Mouse (Mus musculus): ENCODE measurements at regions not wholly inside any gene's neighbourhood (a gene's known extent, or its start where the extent isn't known, plus 50 kb on each side); places are given as distances from the start of the nearest gene placed in this dataset.

- no peak overlapping the region for H3K27ac ChIP-seq
- H3K4me3 ChIP-seq (replicated peaks) = no peak overlapping the region
- H3K4me1 ChIP-seq = no peaks in the 10 kb centered on the region
- H3K4me2 ChIP-seq = no peak overlapping the region
- ATAC-seq (replicated peaks; ENCODE audit: low FRiP score) = no peak
- H3K9ac ChIP-seq = no peak overlapping the region
- H3K9me3 ChIP-seq (replicated peaks) = no peaks in the 10 kb centered on the region
- no peaks in the 10 kb centered on the region for H3K27me3 ChIP-seq
- 89% methylated on average over 2 of the region's 2 CpGs for WGBS
- no peaks in the 10 kb centered on the region for H3K36me3 ChIP-seq
Observed at GRCm38 (mm10) chr12:93122216-93122615, 1273.3 kb upstream of the Sel1l start.

- Histone ChIP-seq H3K27ac (no peak overlapping the region), H3K9me3 (replicated peaks) (no peaks in the 10 kb centered on the region), H3K4me2 (no peak overlapping the region), H3K36me3 (no peaks in the 10 kb centered on the region), H3K4me3 (replicated peaks) (no peak overlapping the region), H3K27me3 (no peaks in the 10 kb centered on the region), H3K4me1 (peaks cover 7% of the 10 kb centered on the region; the same call in 1 of the 2 replicates), H3K9ac (no peak overlapping the region)
- peak; percentile 88 for ATAC-seq (replicated peaks; ENCODE audit: low FRiP score)
- 32% methylated on average over 5 of the region's 5 CpGs for WGBS
Observed at GRCm38 (mm10) chr12:93088031-93088790, 1239.3 kb upstream of the Sel1l start.

- Histone ChIP-seq H3K27me3 (no peaks in the 10 kb centered on the region), H3K9ac (no peak overlapping the region), H3K9me3 (replicated peaks) (no peaks in the 10 kb centered on the region), H3K4me2 (no peak overlapping the region), H3K36me3 (no peaks in the 10 kb centered on the region), H3K27ac (no peak overlapping the region), H3K4me1 (no peaks in the 10 kb centered on the region), H3K4me3 (replicated peaks) (no peak overlapping the region)
- peak; percentile 93 for ATAC-seq (replicated peaks; ENCODE audit: low FRiP score)
- 29% methylated on average over 1 of the region's 1 CpGs for WGBS
Observed at GRCm38 (mm10) chr12:93063864-93064263, 1214.9 kb upstream of the Sel1l start.

GRCm38 (mm10) chr12:93019633-93020032 is 1170.7 kb upstream of the Sel1l start:
- no peak overlapping the region for H3K4me2 ChIP-seq
- H3K4me3 ChIP-seq (replicated peaks) = no peak overlapping the region
- ATAC-seq (replicated peaks; ENCODE audit: low FRiP score) = no peak

GRCm38 (mm10) chr12:93011583-93011982 is 1162.6 kb upstream of the Sel1l start:
- H3K36me3 ChIP-seq = no peaks in the 10 kb centered on the region
- no peak for ATAC-seq (replicated peaks; ENCODE audit: low FRiP score)
- no peaks in the 10 kb centered on the region for H3K9me3 ChIP-seq (replicated peaks)
- no peak overlapping the region for H3K9ac ChIP-seq
- no peak overlapping the region for H3K4me2 ChIP-seq
- H3K27me3 ChIP-seq = no peaks in the 10 kb centered on the region
- H3K4me1 ChIP-seq = no peaks in the 10 kb centered on the region
- no peak overlapping the region for H3K4me3 ChIP-seq (replicated peaks)
- no peak overlapping the region for H3K27ac ChIP-seq

More at GRCm38 (mm10) chr12:93019633-93020032, 1170.7 kb upstream of the Sel1l start:
- Histone ChIP-seq H3K9me3 (replicated peaks) (no peaks in the 10 kb centered on the region), H3K27ac (no peak overlapping the region), H3K36me3 (no peaks in the 10 kb centered on the region), H3K4me1 (no peaks in the 10 kb centered on the region), H3K9ac (no peak overlapping the region), H3K27me3 (no peaks in the 10 kb centered on the region)

- no peak overlapping the region for H3K27ac ChIP-seq
- H3K4me1 ChIP-seq = no peaks in the 10 kb centered on the region
- 48% methylated on average over 2 of the region's 2 CpGs for WGBS
- no peak for ATAC-seq (replicated peaks; ENCODE audit: low FRiP score)
- H3K9me3 ChIP-seq (replicated peaks) = no peaks in the 10 kb centered on the region
- H3K36me3 ChIP-seq = no peaks in the 10 kb centered on the region
- H3K4me2 ChIP-seq = no peak overlapping the region
- H3K9ac ChIP-seq = no peak overlapping the region
- no peak overlapping the region for H3K4me3 ChIP-seq (replicated peaks)
- no peaks in the 10 kb centered on the region for H3K27me3 ChIP-seq
Observed at GRCm38 (mm10) chr12:93006844-93007365, 1157.9 kb upstream of the Sel1l start.

GRCm38 (mm10) chr12:93003125-93003524 is 1154.2 kb upstream of the Sel1l start:
- 91% methylated on average over 4 of the region's 4 CpGs for WGBS
- Histone ChIP-seq H3K27me3 (no peaks in the 10 kb centered on the region), H3K9me3 (replicated peaks) (no peaks in the 10 kb centered on the region), H3K4me1 (no peaks in the 10 kb centered on the region), H3K36me3 (no peaks in the 10 kb centered on the region), H3K27ac (no peak overlapping the region), H3K9ac (no peak overlapping the region), H3K4me2 (no peak overlapping the region), H3K4me3 (replicated peaks) (no peak overlapping the region)
- no peak for ATAC-seq (replicated peaks; ENCODE audit: low FRiP score)

GRCm38 (mm10) chr12:92975698-92976097 is 1126.7 kb upstream of the Sel1l start:
- Histone ChIP-seq H3K4me1 (no peaks in the 10 kb centered on the region), H3K9ac (no peak overlapping the region), H3K27me3 (no peaks in the 10 kb centered on the region), H3K9me3 (replicated peaks) (no peaks in the 10 kb centered on the region), H3K36me3 (no peaks in the 10 kb centered on the region), H3K4me2 (no peak overlapping the region), H3K27ac (no peak overlapping the region), H3K4me3 (replicated peaks) (no peak overlapping the region)
- ATAC-seq (replicated peaks; ENCODE audit: low FRiP score) = no peak
- 89% methylated on average over 3 of the region's 3 CpGs for WGBS

GRCm38 (mm10) chr12:92944352-92944751 is 1095.4 kb upstream of the Sel1l start:
- WGBS = 97% methylated on average over 3 of the region's 3 CpGs
- no peak overlapping the region for H3K4me3 ChIP-seq (replicated peaks)
- no peak for ATAC-seq (replicated peaks; ENCODE audit: low FRiP score)

GRCm38 (mm10) chr12:92927591-92927990 is 1078.6 kb upstream of the Sel1l start:
- ATAC-seq (replicated peaks; ENCODE audit: low FRiP score) = no peak
- Histone ChIP-seq H3K36me3 (no peaks in the 10 kb centered on the region), H3K4me3 (replicated peaks) (no peak overlapping the region), H3K27me3 (no peaks in the 10 kb centered on the region), H3K9ac (no peak overlapping the region), H3K27ac (no peak overlapping the region), H3K9me3 (replicated peaks) (no peaks in the 10 kb centered on the region), H3K4me2 (no peak overlapping the region), H3K4me1 (no peaks in the 10 kb centered on the region)
- 50% methylated on average over 2 of the region's 2 CpGs for WGBS

More at GRCm38 (mm10) chr12:92944352-92944751, 1095.4 kb upstream of the Sel1l start:
- no peak overlapping the region for H3K9ac ChIP-seq
- H3K9me3 ChIP-seq (replicated peaks) = no peaks in the 10 kb centered on the region
- H3K27ac ChIP-seq = no peak overlapping the region
- H3K36me3 ChIP-seq = no peaks in the 10 kb centered on the region
- H3K4me1 ChIP-seq = no peaks in the 10 kb centered on the region
- H3K27me3 ChIP-seq = no peaks in the 10 kb centered on the region
- no peak overlapping the region for H3K4me2 ChIP-seq

GRCm38 (mm10) chr12:92926942-92927341 is 1078.0 kb upstream of the Sel1l start:
- H3K9ac ChIP-seq = no peak overlapping the region
- no peaks in the 10 kb centered on the region for H3K4me1 ChIP-seq
- 24% methylated on average over 1 of the region's 1 CpGs for WGBS
- no peaks in the 10 kb centered on the region for H3K27me3 ChIP-seq
- no peaks in the 10 kb centered on the region for H3K36me3 ChIP-seq
- no peaks in the 10 kb centered on the region for H3K9me3 ChIP-seq (replicated peaks)
- H3K27ac ChIP-seq = no peak overlapping the region
- no peak for ATAC-seq (replicated peaks; ENCODE audit: low FRiP score)
- no peak overlapping the region for H3K4me3 ChIP-seq (replicated peaks)
- H3K4me2 ChIP-seq = no peak overlapping the region

GRCm38 (mm10) chr12:92919920-92920319 is 1071.0 kb upstream of the Sel1l start:
- Histone ChIP-seq H3K36me3 (no peaks in the 10 kb centered on the region), H3K27me3 (no peaks in the 10 kb centered on the region), H3K4me1 (no peaks in the 10 kb centered on the region), H3K9ac (no peak overlapping the region), H3K9me3 (replicated peaks) (no peaks in the 10 kb centered on the region), H3K4me2 (no peak overlapping the region), H3K27ac (no peak overlapping the region), H3K4me3 (replicated peaks) (no peak overlapping the region)
- WGBS = 82% methylated on average over 3 of the region's 3 CpGs
- no peak for ATAC-seq (replicated peaks; ENCODE audit: low FRiP score)

GRCm38 (mm10) chr12:92916267-92916666 is 1067.3 kb upstream of the Sel1l start:
- no peaks in the 10 kb centered on the region for H3K27me3 ChIP-seq
- H3K9ac ChIP-seq = no peak overlapping the region
- no peaks in the 10 kb centered on the region for H3K4me1 ChIP-seq
- H3K4me2 ChIP-seq = no peak overlapping the region
- ATAC-seq (replicated peaks; ENCODE audit: low FRiP score) = no peak
- H3K4me3 ChIP-seq (replicated peaks) = no peak overlapping the region
- WGBS = 81% methylated on average over 3 of the region's 3 CpGs
- no peaks in the 10 kb centered on the region for H3K36me3 ChIP-seq
- H3K9me3 ChIP-seq (replicated peaks) = no peaks in the 10 kb centered on the region
- H3K27ac ChIP-seq = no peak overlapping the region

All from kidney, embryonic 15.5 days (tissue).